Mouse (Mus musculus) left cerebral cortex, adult 18-20 months (tissue): ENCODE results near the gene Fam98b. TPM values are rescaled to one million over a fixed set of nuclear protein-coding genes. Genes with fewer than 3 reads are reported as not detected.

Source experiments
- DNase-seq, 2 experiments: peaks; one replicate each; pipeline ENCODE4 v3.0.0; 2021 to 2022; ENCODE audit warnings: low spot score in 2 of 2, mixed read lengths in 1 of 2
- total RNA-seq, 2 experiments: library from RNA; stranded (reverse); gene quantifications; 2 replicates each; pipeline ENCODE4 v1.2.3; 2021

Fam98b gene
- total RNA-seq, 2 experiments from 2014 or later: 48.6 to 50.0 TPM

DNA sequence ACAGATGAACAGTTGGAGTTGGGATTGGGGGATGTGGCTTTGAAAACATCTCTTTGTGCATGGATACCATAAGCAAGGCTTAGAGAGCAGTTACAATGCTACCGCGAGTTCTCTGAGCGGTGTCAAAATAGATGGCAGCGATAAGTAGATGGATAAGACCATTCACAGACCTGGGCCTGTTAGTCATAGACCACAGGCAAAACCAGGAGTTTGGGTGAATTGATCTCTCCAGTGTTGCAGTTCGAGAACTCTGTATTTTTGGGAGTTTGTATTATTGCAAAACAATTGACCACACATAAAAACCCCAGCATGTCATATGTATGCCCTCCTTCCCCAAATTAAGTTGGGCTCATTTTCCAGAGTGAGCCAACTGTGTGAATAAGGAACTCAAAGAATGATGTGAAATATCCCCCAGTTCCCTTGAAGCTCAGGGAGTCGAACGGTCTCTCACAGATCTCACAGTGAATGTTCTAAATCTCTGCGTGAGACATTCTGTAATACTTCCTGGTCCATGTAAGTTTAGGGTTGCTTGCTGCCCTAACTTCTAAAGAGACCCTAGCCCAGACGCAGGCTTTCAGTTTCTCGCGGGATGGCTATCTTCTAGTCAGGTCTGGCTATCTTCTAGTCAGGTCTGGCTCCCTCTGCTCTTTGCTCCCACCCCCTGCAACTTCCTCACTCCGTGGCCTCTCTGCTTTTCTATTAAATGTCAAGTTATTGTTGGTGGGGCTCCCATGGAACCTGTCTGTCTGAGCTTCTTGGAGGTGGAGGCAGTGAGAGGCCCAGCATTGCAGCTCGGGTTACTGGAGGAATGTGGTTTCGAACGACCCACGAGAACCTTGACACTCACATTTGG is 50.3 kb downstream of the Fam98b start:
- no peak for DNase-seq

DNA sequence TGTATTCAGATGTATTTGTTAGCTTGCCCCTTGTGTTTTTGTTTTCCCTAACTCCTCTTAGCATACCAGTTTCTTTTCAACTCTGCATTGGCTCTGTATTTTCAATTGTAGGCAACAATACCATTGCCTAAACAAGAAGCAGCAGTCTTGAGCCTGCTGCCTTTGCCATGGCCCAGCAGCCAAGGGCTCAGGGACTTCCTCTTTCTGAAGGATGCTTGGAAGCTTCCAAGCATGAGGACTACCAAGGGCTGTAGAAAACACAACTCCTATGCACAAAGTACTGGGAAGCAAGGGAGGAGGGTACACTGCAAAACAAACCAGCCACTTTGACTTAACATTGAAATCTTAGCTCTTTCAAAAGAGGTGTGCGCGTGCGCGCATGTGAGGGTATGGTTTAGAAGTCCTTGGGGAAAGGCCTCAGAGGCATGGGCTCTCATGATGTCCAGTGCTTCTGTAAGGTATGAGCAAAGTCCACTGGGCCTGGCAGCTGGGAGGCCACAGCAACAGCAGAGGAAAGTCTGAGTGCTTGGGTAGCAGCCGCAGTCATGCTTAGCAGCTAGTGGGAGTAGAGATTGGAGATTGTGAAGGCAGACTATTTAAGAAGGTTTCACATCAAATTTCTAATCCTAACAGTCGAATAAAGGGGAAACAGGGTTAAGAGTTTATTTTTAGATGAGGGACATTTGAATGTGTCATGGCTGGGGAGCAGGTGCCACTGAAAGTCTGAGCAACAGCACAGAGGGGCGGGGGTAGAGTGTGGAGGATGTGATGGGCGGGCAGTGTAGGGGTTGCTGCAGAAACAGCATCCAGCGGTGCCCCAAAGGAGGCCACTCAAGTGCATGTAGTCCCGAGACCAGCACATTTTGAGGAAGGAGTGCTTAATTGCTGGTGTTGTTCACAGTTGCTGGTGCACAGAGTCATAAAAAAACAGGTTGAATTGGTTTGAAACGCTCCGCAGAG is 54.1 kb downstream of the Fam98b start:
- DNase-seq: peak in 1 of 2 experiments; percentile 32

DNA sequence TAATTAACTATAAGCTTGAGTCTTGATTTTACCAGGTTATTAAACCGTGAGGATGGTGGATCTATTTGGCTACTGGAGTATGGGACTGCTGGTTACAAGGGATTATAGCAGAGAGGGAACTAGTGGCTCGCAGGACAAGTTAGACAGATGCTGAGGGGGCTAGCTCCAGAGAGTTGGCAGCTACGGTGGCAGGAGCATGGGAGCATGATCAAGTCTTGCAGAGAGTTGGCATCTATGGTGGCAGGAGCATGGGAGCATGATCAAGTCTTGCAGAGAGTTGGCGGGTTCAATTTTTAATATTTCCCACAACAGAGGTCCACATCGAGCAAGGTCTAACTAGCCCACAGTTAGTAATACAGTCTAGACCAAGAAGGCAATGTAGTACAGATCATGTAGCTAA is 55.4 kb downstream of the Fam98b start:
- DNase-seq: no peak

GRCm38 (mm10) chr2:117307959-117308358 is 58.4 kb downstream of the Fam98b start:
- DNase-seq: no peak

DNA sequence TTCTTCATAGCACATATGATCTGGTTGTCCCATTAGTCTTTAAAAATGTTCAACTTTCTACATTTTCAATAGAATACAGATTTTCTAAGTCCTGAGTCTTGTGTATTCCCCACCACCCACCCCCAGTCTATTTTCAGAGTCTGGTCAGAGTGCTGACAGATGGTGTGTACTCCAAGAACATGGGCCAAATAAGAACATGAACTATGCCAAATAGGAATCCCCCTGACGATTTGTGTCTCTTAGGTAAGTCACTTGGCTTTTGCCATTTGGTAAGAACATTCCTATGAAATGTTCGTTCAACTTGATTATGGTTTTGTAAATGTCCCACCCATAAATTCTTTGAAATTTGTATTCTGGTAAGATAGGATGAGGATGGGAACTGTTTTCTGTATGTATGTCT is 59.5 kb downstream of the Fam98b start:
- DNase-seq: no peak

GRCm38 (mm10) chr2:117311349-117311748 is 61.8 kb downstream of the Fam98b start:
- no peak for DNase-seq

DNA sequence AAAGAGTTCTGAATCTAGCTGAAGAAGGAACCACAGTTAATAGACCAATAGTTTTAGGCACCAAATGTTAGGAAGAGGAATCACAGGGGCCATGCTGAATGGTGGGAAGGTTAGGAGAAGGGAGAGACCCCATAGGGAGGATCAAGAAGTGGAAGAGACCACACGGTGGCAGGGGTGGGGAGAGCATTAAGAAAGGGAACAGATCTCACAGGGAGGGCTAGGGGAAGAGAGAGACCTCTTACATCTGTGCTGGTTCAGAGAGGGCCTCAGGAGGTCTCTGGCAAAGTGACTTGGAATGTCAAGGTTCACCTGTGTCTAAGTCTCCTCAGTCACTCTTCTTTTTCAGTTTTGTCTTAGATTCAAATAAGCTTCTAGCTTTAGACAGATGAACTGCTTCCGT is 62.5 kb downstream of the Fam98b start:
- DNase-seq: no peak

GRCm38 (mm10) chr2:117312441-117312895 is 62.9 kb downstream of the Fam98b start:
- no peak for DNase-seq

DNA sequence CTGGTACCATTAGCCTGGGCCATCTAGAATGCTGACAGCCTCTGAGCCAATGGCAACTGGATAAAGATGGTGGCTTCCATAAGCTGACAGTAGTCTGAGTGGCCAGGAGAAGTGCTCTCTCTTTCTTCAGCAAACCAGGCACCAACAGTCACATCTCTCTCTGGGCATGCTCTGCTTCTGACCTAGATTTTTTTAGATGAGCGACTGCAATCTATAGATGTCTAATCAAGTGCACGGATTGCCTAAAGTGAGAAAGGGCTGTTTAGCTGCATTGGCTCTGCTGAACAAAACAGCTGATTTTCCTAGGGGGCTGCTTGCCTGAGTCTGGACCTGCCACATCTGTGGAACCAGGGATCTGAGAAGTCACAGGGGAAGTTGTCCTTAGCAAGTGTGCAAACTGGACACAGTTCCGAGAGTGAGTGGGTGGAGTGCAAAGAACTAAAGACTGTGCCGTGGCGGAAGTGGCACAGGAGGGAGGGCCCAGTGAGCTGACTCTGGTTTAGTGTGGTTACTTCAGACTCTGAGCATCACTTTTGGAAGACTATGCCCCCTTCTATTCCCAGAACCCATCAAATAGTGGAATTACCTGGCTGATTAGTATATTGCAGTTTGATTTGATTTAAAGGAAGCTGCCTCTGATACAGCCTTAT is 64.2 kb downstream of the Fam98b start:
- DNase-seq: no peak

DNA sequence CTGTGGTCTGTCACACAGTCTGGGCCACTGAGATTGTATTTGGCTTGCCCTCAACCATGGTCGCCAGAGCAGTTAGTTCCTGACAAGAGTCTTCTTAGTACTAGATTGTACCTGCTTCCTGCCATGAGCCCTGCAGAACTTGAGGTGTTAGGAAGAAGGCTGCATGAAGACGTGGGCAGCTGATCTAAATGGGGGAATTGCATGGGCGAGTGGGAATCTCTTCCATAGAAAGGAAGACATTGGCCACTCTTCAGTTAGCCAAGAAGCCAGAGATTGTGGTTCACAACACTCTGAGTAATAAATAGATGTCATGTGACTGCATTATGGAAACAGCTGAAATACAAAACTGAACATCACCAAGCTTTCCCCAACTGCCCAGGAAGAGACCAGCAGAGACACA is 69.5 kb downstream of the Fam98b start:
- DNase-seq: no peak

Other genes starting within 250 kb of the Fam98b start
- gene Spred1, start 128.4 kb upstream of the Fam98b start, total RNA-seq: 100 to 1,000 TPM; 169 to 186 TPM
- gene Rasgrp1, start 93.3 kb downstream of the Fam98b start, total RNA-seq: 100 to 1,000 TPM; 330 TPM